Mouse (Mus musculus): ENCODE results near the gene Gnao1.

DNA sequence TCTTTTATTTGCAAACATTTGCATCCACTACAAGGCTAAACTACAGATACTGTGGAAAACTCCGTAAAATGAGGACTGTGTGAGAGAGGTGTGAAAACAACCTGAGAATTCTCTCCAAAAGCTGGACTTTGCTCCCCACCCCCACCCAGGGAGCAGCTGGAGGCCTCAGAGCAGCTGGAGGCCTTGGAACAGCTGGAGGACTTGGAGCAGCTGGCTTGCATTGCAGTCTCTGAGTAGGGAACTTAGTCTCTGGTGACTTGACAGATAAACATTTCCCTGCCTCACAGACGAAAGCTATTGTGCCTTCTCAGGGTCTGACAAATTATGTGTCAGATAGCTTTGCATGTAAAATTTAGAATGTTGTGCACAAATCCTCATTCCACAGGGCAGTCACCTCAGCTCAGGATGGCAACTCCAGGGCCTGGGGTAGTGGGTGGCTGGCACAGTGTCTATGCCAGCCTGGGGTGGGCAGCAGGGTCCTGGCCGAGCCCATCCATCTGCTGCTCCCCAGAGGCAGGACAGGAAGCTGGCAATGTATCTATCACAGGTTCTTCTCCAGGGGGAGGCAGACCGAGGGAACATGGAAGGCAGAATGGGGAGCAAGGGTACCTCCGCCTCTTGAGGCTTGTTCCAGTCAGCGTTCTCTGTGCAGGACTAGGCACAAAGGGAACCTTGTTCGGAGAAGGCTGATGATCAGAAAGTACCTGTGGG is 87.2 kb downstream of the Gnao1 start:
- TF ChIP-seq CTCF (IDR thresholded peaks at IDR 0.05; ENCODE audit: borderline replicate concordance, control insufficient read depth, extremely low read depth, insufficient read depth, low read length, poor library complexity) (no peak), POLR2A (IDR thresholded peaks at IDR 0.05; ENCODE audit: control insufficient read depth, extremely low read depth, insufficient read depth, low read length, poor library complexity) (no peak)

Data from thymus, adult 2 months (tissue).